Mouse (Mus musculus) frontal cortex, postnatal 14 days (tissue): ENCODE data around the gene Tmem266.

Experiments
- DNase-seq, 2 experiments: peaks; one replicate each; pipeline ENCODE4 v3.0.0; 2022; ENCODE audit warnings: low spot score in 2 of 2

The Tmem266 gene

DNA sequence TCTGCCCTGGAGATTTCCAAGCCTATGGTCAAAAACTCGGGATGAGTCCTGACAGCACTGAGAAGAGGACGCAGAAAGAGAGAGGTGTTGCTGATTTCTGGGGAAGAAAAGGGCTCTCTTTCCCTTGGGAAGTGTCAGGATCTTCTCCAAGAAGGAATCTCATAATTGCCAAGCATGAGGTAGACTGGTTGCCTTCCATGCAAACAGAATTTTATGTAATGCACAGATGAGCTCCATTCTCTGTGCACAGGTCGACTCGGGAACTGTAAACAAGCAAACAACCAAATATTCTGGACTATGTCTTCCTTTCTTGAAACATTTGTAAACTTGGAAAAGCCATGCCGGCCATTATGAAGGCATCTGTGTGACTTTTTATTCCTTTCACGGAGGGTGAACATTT lies 2.7 kb downstream of the Tmem266 start:
- no peak for DNase-seq

DNA sequence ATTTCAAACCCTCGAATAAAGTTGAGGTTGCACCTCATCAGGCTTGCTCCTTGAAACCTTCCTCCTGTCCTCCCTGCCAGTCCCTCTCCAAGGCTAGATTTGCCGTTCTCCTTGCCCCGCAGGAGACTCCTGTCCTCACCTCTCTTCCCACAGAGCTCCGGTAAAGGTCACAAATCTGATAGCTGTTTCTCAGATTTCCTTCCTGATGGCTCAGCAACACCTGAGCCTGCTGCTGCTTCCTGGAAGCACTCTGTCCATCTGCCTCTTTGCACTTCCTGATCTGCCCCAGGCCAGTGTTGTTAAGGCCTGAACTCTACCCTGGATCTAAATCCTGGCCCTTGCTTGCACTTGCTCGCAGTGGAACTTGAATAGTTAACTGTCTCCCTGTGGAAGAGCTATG lies 5.8 kb downstream of the Tmem266 start:
- no peak for DNase-seq

- DNase-seq: no peak
These were observed 6.2 kb downstream of the Tmem266 start for GRCm38 (mm10) chr9:55332949-55333348.

DNA sequence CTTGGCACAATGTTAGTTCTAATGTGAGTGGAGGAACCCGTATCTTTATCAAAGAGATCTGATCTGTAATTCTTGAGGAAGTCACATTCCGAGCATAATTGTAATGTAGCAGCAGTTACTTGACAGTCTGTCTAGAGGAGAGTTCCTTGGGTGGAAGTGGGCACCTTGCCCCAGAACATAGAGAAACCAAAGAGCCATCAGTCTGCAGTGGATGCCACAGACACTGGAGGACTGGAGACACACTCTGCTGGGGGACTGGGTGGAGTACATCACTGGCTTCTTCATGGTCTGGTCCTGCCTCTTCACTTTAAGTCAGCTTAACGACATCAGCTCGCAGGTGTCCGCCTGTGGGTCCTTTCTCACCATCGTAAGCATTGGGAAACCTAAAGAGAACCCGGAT lies 17.5 kb downstream of the Tmem266 start:
- DNase-seq: no peak

DNA sequence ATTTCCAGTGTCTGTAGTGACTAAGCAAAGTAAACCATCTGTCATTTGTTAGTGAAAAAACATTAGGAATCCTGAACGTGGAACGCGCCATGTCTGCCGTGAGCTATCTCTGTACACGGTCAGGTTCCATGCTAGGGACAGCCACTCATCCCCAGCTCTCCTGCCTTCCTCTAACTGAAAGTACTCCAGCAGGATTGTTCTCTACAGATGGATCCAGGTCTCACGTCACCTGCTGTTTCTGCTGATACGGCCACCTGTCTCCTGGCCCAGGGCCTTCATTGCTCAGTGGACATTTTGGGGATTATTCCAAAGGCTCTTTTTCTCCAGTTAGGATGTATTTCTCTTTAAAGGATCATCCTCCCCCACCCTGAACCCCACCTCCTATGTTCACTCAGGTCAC lies 18.6 kb downstream of the Tmem266 start:
- no peak for DNase-seq

DNA sequence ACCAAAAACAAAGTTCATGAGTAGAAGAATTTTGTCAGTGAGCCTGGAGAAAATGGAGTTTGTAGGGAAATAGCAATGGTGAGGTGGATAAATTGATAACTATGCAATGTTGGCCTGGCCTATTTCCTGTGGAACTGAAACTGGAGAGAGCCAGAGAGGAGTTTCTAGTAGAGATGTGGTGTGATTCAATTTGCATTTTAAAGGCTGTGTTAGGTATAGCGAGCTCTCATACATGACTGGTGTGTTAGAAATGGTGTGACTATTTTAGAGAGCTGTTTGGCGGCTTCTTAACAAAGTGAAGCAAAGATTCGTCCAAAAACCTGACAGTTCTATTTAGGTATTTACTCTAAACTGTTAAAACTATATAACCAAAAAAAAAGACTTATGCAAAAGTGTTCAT lies 22.0 kb downstream of the Tmem266 start:
- no peak for DNase-seq

DNA sequence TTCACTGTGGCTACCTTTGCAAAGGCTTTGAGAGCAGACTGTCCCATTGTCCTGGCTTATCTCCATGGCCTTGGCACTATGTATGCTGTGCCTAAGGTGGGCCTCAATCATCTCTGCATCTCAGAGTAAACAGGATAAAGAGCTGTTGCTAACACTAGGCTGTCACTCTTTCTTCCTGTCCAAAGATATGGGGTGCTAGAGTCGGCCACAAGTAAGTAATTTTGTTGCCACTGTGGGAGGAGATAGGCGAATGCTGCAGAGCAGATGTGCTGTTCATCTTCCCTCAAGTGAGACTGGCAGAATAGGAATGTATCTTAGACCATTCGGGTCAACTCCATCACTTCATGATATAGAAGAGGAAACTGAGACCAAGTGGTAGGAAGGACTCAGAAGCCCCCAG lies 28.0 kb downstream of the Tmem266 start:
- no peak for DNase-seq

GRCm38 (mm10) chr9:55355270-55355834 lies 28.6 kb downstream of the Tmem266 start:
- no peak for DNase-seq

GRCm38 (mm10) chr9:55357164-55357563 lies 30.5 kb downstream of the Tmem266 start:
- DNase-seq: no peak

GRCm38 (mm10) chr9:55360372-55360771 lies 33.7 kb downstream of the Tmem266 start:
- no peak for DNase-seq

GRCm38 (mm10) chr9:55360861-55361260 lies 34.1 kb downstream of the Tmem266 start:
- no peak for DNase-seq

DNA sequence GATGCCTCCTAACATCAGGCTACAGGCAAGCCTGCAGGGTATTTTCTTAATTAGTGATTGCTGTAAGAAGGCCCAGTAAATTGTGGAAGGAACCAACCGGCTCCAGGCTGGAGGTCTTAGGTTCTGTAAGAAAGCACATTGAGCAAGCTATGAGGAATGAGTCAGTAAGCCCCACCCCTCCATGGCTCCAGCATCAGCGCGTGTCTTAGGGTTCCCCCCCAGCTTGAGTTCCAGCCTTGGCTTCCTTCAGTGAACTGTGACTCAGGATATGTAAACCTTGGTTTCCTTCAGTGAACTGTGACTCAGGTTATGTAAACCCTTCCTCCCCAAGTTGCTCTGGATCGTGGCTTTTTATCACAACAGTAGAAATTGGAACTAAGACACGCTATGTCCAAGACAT lies 35.3 kb downstream of the Tmem266 start:
- no peak for DNase-seq

DNA sequence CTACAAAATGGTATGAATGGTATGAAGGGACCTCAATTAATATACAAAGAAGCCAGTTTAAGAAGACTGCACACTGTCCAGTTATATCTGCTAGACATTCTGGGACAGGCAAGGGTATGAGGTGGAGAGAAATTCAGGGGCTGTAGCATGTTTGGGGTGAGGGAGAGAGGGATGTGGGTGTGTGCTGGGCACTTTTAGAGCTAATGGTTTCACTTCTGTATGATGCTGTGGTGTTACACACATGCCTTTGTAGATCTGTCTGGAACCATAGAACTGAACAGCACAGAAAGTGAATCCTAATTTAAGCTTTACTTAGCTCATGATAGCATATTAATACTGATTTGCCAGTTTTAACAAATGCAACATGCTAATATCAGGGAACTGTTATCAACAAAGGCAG lies 37.0 kb downstream of the Tmem266 start:
- DNase-seq: no peak

GRCm38 (mm10) chr9:55368011-55368410 lies 41.3 kb downstream of the Tmem266 start:
- DNase-seq: no peak

DNA sequence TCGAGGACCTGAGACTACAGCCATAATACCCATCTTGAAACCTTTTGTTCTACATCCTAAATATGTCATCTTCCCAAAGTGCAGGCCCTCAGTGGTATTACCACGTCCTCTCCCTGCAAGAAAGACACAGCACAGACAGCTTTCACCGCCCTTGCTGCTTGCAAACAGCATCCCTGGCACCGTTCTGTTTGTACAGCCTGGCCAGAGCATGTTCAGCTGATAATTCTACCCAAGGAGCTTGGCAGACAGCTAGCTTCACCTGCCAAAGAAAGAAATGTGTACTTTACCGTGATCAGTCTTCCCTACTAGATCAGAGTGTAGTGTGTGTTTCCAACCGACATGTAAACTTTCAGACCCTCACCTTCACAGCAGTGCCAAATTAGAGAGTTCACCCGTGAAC lies 45.2 kb downstream of the Tmem266 start:
- no peak for DNase-seq

- DNase-seq: no peak
These were observed 51.0 kb downstream of the Tmem266 start for GRCm38 (mm10) chr9:55377603-55378250.

GRCm38 (mm10) chr9:55381456-55381855 lies 54.7 kb downstream of the Tmem266 start:
- DNase-seq: no peak

DNA sequence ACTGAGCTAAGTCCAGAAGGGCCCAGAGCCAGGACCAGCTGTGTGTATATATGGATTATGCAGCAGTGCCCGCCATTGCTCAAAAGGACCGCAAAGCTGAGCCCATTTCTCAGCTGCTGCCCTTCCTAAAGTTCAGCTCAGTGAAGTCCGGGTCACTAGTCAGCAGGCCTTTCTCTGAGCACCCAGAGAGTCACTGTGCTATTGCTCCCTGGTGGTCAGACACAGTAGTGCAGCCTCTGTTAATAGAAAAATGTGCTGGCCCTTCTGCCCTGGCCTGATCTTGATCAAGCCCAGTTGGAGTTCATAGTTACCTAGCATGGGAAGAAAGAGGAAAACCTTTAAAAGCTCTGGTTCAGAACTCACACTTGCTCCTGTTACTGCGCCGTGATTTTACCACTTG lies 55.7 kb downstream of the Tmem266 start:
- peak in 1 of 2 experiments; percentile 30 for DNase-seq

DNA sequence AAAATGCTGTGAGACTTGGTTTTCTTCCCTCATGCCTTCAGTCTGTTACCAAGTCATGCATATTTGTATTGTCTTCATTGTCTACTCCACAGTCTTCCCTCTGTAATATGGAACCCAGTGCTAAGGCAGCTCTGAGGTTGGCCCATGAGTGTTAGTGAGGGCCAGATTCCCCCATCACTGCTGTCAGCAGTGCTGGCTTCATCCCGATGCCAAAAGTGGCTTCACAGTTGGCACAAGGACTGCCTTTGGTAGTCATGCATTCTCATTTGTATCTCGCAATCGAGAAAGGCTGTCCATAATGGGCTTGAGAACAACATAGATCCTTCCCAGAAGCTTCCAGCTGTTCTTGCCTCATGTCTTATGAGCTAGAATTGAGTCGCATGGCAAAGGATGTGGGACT lies 59.4 kb downstream of the Tmem266 start:
- no peak for DNase-seq

DNA sequence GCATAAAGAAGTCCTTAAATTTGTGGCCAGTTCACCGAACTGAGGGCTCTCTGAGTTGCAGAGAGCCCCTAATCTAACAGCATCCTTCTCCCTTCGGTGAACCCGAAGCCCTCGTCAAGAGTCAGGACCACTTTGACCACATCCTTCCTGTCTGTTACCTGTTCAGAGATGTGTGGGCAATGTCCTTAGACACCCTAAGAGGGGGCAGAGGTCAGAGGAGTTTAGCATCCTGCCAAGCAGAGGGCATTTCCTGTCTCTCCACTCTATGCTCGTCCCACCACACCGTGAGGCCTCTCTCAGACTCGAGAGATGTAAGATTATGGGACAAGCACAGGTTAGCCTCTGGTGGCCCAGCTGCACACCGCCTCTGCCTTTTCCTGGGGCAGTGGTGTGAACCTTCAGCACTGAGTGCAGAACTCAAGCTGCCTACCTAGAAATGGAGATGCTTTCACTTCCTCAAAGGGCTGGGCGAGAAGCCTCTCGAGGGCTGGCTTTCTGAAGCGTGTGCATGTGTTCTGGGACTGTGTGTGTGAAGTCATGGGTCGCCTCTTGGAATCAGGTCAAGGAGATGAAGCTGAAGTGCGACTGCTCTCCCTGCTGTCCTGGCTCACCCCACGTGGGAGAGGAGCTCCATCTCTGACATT lies 61.3 kb downstream of the Tmem266 start:
- DNase-seq: no peak

DNA sequence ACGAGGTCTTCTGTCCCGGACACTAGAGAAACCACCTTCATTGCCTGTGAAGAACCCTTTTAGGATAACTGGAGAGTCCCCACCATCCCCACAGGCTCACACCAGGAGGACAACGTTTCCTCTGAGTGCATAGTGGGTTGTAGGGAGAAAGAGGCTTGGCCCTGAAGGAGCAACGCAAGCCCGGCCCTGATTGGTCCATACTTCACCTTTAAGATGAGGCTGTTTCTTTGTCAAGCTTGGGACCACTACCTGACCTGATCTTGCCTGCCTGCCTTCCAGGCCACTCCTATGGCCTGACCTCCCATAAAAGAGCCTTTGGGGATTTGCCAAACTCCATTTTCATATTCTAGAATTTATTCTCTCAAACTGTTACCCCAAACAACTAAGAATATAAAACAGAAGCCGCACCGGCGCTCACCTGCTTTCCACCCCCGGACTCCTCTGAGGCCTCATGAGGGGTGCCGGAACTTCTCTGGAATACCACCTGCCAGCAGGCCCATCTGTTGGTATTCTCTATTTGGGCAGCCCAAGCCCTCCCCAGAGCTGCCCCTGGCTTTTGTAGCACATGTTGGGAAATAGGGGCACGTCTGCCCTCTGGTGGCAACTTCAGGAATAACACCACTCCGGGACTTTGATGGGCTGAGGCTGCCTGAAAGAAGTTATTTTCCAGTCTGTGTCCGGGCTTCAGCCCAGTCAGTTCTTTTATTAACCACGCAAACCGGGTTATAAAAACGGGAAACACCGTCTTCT lies 65.4 kb downstream of the Tmem266 start:
- DNase-seq: peak; percentile 51 to 85

DNA sequence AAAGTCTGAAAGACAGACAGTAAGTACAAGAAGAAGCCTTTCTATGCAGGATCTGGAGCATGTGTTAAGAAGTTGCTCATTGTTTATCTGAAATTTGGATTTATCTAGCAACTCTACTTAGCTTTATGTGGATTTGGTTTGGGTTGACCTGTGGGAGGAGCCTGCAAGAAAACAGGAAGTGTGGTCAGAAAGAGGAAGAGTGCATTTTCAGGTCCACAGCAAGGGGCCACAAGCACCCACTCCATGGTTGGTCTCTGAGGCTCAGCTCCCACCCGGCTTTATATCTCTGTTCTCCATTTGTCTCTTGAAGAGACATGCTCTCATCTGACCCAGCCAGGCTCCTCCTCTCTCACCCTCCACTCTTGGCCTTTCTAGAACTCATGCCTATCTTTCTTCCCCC lies 68.9 kb downstream of the Tmem266 start:
- no peak for DNase-seq
